Mouse (Mus musculus): ENCODE measurements around the gene Icam5.
"Not testable (repeated sequence)": the region's sequence is repeated elsewhere in the genome, so short reads cannot be mapped to it uniquely, and the experiment has no call there.

The Icam5 gene

GRCm38 (mm10) chr9:21036161-21036560, 4.3 kb downstream of the Icam5 start:
- no peak for DNase-seq

GRCm38 (mm10) chr9:21036666-21037065, 4.8 kb downstream of the Icam5 start:
- DNase-seq, result no peak

- no peak for DNase-seq
Measured at GRCm38 (mm10) chr9:21037481-21037891, 5.6 kb downstream of the Icam5 start.

- DNase-seq, result no peak
Measured at GRCm38 (mm10) chr9:21039779-21040178, 7.9 kb downstream of the Icam5 start.

- DNase-seq, result peak; percentile 78
Measured at GRCm38 (mm10) chr9:21041308-21041707, 9.4 kb downstream of the Icam5 start.

GRCm38 (mm10) chr9:21043563-21043962, 11.7 kb downstream of the Icam5 start:
- no peak for DNase-seq

GRCm38 (mm10) chr9:21044785-21045184, 12.9 kb downstream of the Icam5 start:
- DNase-seq, result not testable (repeated sequence)

GRCm38 (mm10) chr9:21045235-21045634, 13.4 kb downstream of the Icam5 start:
- no peak for DNase-seq

GRCm38 (mm10) chr9:21051578-21051977, 19.7 kb downstream of the Icam5 start:
- no peak for DNase-seq

GRCm38 (mm10) chr9:21062928-21063327, 31.1 kb downstream of the Icam5 start:
- DNase-seq, result peak; percentile 77

GRCm38 (mm10) chr9:21067006-21067684, 35.3 kb downstream of the Icam5 start, which contains the start of gene Zglp1:
Gene Zglp1, minus strand, starts transcription at chr9:21067093.
- DNase-seq, result no peak

- DNase-seq, result no peak
Measured at GRCm38 (mm10) chr9:21072641-21073040, 40.8 kb downstream of the Icam5 start.

- DNase-seq, result peak; percentile 91
Measured at GRCm38 (mm10) chr9:21073044-21073840, 41.4 kb downstream of the Icam5 start, which contains the start of the genes Gm49373 and Fdx1l. Gene Gm49373, minus strand, starts transcription at chr9:21073096. Gene Fdx1l, minus strand, starts transcription at chr9:21073614.

- DNase-seq, result no peak
Measured at GRCm38 (mm10) chr9:21074173-21074572, 42.3 kb downstream of the Icam5 start.

- no peak for DNase-seq
Measured at GRCm38 (mm10) chr9:21075625-21076024, 43.8 kb downstream of the Icam5 start.

GRCm38 (mm10) chr9:21081127-21081526, 49.3 kb downstream of the Icam5 start:
- no peak for DNase-seq

GRCm38 (mm10) chr9:21083324-21083723, 51.5 kb downstream of the Icam5 start:
- no peak for DNase-seq

All from right cerebral cortex, postnatal 25 days (tissue).